Mouse (Mus musculus): ENCODE data around the gene Sars2. TPM values are rescaled to one million over a fixed set of nuclear protein-coding genes. Genes with fewer than 3 reads are reported as not detected.

The Sars2 gene
- polyA plus RNA-seq, 1 experiment from 2014 or later: 7.0 TPM

GRCm38 (mm10) chr7:28780067-28780658, 38.4 kb downstream of the Sars2 start:
- Histone ChIP-seq H3K4me3 (ENCODE audit: low read depth, low read length) (no peak overlapping the region), H3K36me3 (ENCODE audit: insufficient read depth, low read length) (no peaks in the 10 kb centered on the region; the same call in none of the 2 replicates), H3K27ac (ENCODE audit: low read length) (no peak overlapping the region), H3K27me3 (replicated peaks; ENCODE audit: insufficient read depth, low read length) (no peaks in the 10 kb centered on the region), H3K9me3 (ENCODE audit: low read length) (no peaks in the 10 kb centered on the region), H3K9ac (replicated peaks; ENCODE audit: low read depth) (no peak overlapping the region), H3K4me2 (replicated peaks; ENCODE audit: low read depth, low read length) (no peak overlapping the region), H3K4me1 (ENCODE audit: insufficient read depth, low read depth, low read length) (no peaks in the 10 kb centered on the region)
- WGBS: 45% methylated on average over 6 of the region's 6 CpGs
- peak; percentile 84 for TF ChIP-seq CTCF (IDR thresholded peaks at IDR 0.05)
- peak; percentile 20; the same call in 1 of the 2 replicates for TF ChIP-seq EP300 (IDR thresholded peaks at IDR 0.05)
- peak; percentile 92 for DNase-seq (ENCODE audit: low spot score)
- ATAC-seq: peak; percentile 83

DNA sequence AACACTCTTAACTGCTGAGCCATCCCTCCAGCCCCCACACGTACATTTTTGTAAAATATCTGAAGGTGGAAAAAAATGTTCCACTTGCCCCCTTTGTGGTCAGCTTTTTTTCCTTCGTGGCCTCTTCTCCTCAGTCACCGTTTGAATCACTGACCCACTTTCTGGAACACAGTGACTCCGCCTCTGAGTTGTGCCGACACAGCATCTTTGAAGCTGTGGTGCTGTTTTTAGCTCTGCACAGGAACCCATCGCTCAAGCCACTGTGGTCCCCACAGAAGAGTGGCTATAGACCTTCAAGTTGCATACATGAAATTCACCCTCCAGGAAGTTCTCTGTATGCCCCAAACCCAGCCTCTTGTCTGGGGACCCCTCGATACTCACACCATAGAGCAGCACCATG, 39.1 kb downstream of the Sars2 start:
- Histone ChIP-seq H3K27me3 (replicated peaks; ENCODE audit: insufficient read depth, low read length) (no peaks in the 10 kb centered on the region), H3K4me1 (ENCODE audit: insufficient read depth, low read depth, low read length) (no peaks in the 10 kb centered on the region), H3K36me3 (ENCODE audit: insufficient read depth, low read length) (no peaks in the 10 kb centered on the region; the same call in none of the 2 replicates), H3K27ac (ENCODE audit: low read length) (no peak overlapping the region), H3K9me3 (ENCODE audit: low read length) (no peaks in the 10 kb centered on the region), H3K4me2 (replicated peaks; ENCODE audit: low read depth, low read length) (no peak overlapping the region), H3K4me3 (ENCODE audit: low read depth, low read length) (no peak overlapping the region), H3K9ac (replicated peaks; ENCODE audit: low read depth) (no peak overlapping the region)
- DNase-seq (ENCODE audit: low spot score) (no peak), ATAC-seq (no peak)
- WGBS: 72% methylated on average over 7 of the region's 7 CpGs
- no peak for TF ChIP-seq EP300 (IDR thresholded peaks at IDR 0.05)
- no peak for TF ChIP-seq CTCF (IDR thresholded peaks at IDR 0.05)

DNA sequence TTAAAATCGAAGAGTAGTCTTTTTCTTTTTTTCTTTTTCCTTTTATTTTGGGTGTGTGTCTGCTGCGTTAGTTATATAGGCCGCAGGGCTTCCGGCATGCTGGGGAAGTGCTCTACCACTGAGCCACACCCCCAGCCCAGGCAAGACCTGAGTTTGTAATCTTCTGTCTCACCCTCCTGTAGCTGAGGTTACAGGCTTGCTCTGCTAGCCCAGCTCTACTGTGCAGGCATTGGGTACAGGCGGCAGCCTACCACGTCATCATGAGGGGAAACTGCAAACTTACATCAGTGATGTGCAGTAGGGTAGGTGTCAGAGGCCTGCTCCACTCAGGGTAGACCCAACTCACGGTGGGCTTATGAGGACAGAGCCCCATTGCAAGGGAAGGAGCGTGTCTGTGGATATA, 39.5 kb downstream of the Sars2 start:
- DNase-seq (ENCODE audit: low spot score): no peak
- no peak overlapping the region for H3K4me2 ChIP-seq (replicated peaks; ENCODE audit: low read depth, low read length)
- no peak overlapping the region for H3K9ac ChIP-seq (replicated peaks; ENCODE audit: low read depth)
- no peaks in the 10 kb centered on the region for H3K9me3 ChIP-seq (ENCODE audit: low read length)
- WGBS: 85% methylated on average over 8 of the region's 8 CpGs
- no peak for ATAC-seq
- H3K4me1 ChIP-seq (ENCODE audit: insufficient read depth, low read depth, low read length): no peaks in the 10 kb centered on the region
- H3K4me3 ChIP-seq (ENCODE audit: low read depth, low read length): no peak overlapping the region
- no peak for TF ChIP-seq EP300 (IDR thresholded peaks at IDR 0.05)
- no peak for TF ChIP-seq CTCF (IDR thresholded peaks at IDR 0.05)
- H3K27ac ChIP-seq (ENCODE audit: low read length): no peak overlapping the region
- H3K36me3 ChIP-seq (ENCODE audit: insufficient read depth, low read length): no peaks in the 10 kb centered on the region; the same call in none of the 2 replicates
- no peaks in the 10 kb centered on the region for H3K27me3 ChIP-seq (replicated peaks; ENCODE audit: insufficient read depth, low read length)

GRCm38 (mm10) chr7:28785161-28785560, 43.4 kb downstream of the Sars2 start:
- no peak for ATAC-seq
- H3K9ac ChIP-seq (replicated peaks; ENCODE audit: low read depth): no peak overlapping the region
- H3K36me3 ChIP-seq (ENCODE audit: insufficient read depth, low read length): peaks cover 5% of the 10 kb centered on the region
- no peak overlapping the region for H3K4me3 ChIP-seq (ENCODE audit: low read depth, low read length)
- no peak for DNase-seq (ENCODE audit: low spot score)
- no peak overlapping the region for H3K27ac ChIP-seq (ENCODE audit: low read length)
- TF ChIP-seq CTCF (IDR thresholded peaks at IDR 0.05) (no peak), EP300 (IDR thresholded peaks at IDR 0.05) (no peak)
- no peaks in the 10 kb centered on the region for H3K9me3 ChIP-seq (ENCODE audit: low read length)
- no peaks in the 10 kb centered on the region for H3K4me1 ChIP-seq (ENCODE audit: insufficient read depth, low read depth, low read length)
- H3K4me2 ChIP-seq (replicated peaks; ENCODE audit: low read depth, low read length): no peak overlapping the region
- no peaks in the 10 kb centered on the region for H3K27me3 ChIP-seq (replicated peaks; ENCODE audit: insufficient read depth, low read length)
- WGBS: 78% methylated on average over 4 of the region's 5 CpGs

- Histone ChIP-seq H3K9me3 (ENCODE audit: low read length) (no peaks in the 10 kb centered on the region), H3K9ac (replicated peaks; ENCODE audit: low read depth) (no peak overlapping the region), H3K4me3 (ENCODE audit: low read depth, low read length) (no peak overlapping the region), H3K4me2 (replicated peaks; ENCODE audit: low read depth, low read length) (no peak overlapping the region), H3K36me3 (ENCODE audit: insufficient read depth, low read length) (peaks cover 5% of the 10 kb centered on the region), H3K27ac (ENCODE audit: low read length) (no peak overlapping the region), H3K4me1 (ENCODE audit: insufficient read depth, low read depth, low read length) (no peaks in the 10 kb centered on the region), H3K27me3 (replicated peaks; ENCODE audit: insufficient read depth, low read length) (no peaks in the 10 kb centered on the region)
- WGBS: 91% methylated on average over 9 of the region's 9 CpGs
- no peak for TF ChIP-seq EP300 (IDR thresholded peaks at IDR 0.05)
- no peak for TF ChIP-seq CTCF (IDR thresholded peaks at IDR 0.05)
- ATAC-seq (no peak), DNase-seq (ENCODE audit: low spot score) (no peak)
These were observed 46.1 kb downstream of the Sars2 start for GRCm38 (mm10) chr7:28787884-28788283.

DNA sequence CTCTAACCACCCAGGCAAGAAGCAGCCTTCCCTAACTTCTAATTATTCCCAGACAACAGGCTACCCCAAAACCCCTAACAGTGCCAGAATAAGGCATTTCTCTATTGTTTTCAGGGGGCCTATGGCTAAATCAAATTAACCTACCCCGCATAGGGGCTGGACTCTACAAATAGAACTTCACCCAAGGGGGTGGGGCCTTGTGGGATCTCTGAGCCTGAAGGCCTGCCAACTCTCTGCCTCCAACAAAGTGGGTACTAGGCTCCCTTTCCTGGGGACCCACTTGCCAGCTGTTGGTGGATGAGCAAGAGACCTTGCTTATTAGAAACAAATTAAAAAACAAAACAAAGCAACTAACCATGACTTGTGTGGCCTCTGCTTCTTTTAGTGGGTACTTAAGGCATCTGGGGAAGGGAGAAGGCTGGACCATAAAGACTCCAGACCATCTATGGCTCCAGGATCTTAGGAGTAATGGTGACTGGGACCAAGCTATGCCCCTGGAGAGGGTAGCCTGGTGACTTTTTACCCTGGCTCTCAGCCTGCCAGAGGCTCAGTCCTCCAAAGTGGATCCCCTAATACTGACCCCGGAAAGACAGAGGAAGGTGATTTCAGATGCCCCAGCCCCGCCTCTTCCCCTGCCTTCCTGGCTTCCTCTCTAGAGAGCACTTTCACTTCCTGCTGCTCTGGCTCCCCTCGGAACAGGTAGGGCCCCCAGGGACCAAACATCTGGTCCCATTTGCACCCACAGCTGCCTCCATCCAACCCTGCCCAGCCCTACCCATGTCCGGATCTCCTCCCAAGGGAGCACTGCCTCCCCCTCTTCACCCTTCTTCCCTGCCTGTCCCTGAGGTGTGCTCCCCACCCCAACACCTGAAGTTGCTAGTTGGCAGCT, 46.8 kb downstream of the Sars2 start, which contains the start of gene Rinl:
TSS of gene Rinl (plus strand) at position 663 of the 889 bp plus-strand sequence.
- Histone ChIP-seq H3K4me2 (replicated peaks; ENCODE audit: low read depth, low read length) (0 out of 2 replicates have a peak within 1 kb of the TSS, but pooled peaks have one; percentile 3), H3K36me3 (ENCODE audit: insufficient read depth, low read length) (peaks cover 5% of the 10 kb centered on the region), H3K9me3 (ENCODE audit: low read length) (no peaks in the 10 kb centered on the region), H3K9ac (replicated peaks; ENCODE audit: low read depth) (no peak within 1 kb of the TSS), H3K27ac (ENCODE audit: low read length) (no peak within 1 kb of the TSS), H3K4me1 (ENCODE audit: insufficient read depth, low read depth, low read length) (no peaks in the 10 kb centered on the region), H3K27me3 (replicated peaks; ENCODE audit: insufficient read depth, low read length) (no peaks in the 10 kb centered on the region), H3K4me3 (ENCODE audit: low read depth, low read length) (no peak within 1 kb of the TSS)
- DNase-seq (ENCODE audit: low spot score) (no peak), ATAC-seq (no peak)
- TF ChIP-seq CTCF (IDR thresholded peaks at IDR 0.05): no peak
- TF ChIP-seq EP300 (IDR thresholded peaks at IDR 0.05): no peak
- WGBS: 60% methylated on average over 5 of the region's 5 CpGs
